Mouse (Mus musculus) left cerebral cortex, adult 8-10 months (tissue): ENCODE measurements at regions not wholly inside any gene's neighbourhood (a gene's known extent, or its start where the extent isn't known, plus 50 kb on each side); places are given as distances from the start of the nearest gene placed in this dataset.

Source experiments
- DNase-seq, 2 experiments: peaks; one replicate each; pipeline ENCODE4 v3.0.0; 2022; ENCODE audit warnings: low spot score in 2 of 2

- no peak for DNase-seq
Observed at GRCm38 (mm10) chr10:46905337-46905736, 1327.7 kb downstream of the Hace1 start.

GRCm38 (mm10) chr10:46922527-46923200, 1345.0 kb downstream of the Hace1 start:
- no peak for DNase-seq

- no peak for DNase-seq
Observed at GRCm38 (mm10) chr10:46934311-46934710, 1356.7 kb downstream of the Hace1 start.

GRCm38 (mm10) chr10:46936248-46936970, 1358.8 kb downstream of the Hace1 start:
- DNase-seq: no peak

GRCm38 (mm10) chr10:46939338-46939737, 1361.7 kb downstream of the Hace1 start:
- DNase-seq: no peak

- no peak for DNase-seq
Observed at GRCm38 (mm10) chr10:46939819-46940218, 1362.2 kb downstream of the Hace1 start.

- no peak for DNase-seq
Observed at GRCm38 (mm10) chr10:46952940-46953339, 1375.3 kb downstream of the Hace1 start.

- no peak for DNase-seq
Observed at GRCm38 (mm10) chr10:46954701-46955100, 1377.1 kb downstream of the Hace1 start.

GRCm38 (mm10) chr10:46980410-46980809, 1402.8 kb downstream of the Hace1 start:
- no peak for DNase-seq

GRCm38 (mm10) chr10:46999701-47000100, 1422.1 kb downstream of the Hace1 start:
- DNase-seq: no peak

GRCm38 (mm10) chr10:47028765-47029164, 1451.1 kb downstream of the Hace1 start:
- no peak for DNase-seq

GRCm38 (mm10) chr10:47054672-47055071, 1477.0 kb downstream of the Hace1 start:
- DNase-seq: no peak

- peak; percentile 1 to 31 for DNase-seq
Observed at GRCm38 (mm10) chr10:47102551-47102950, 1524.9 kb downstream of the Hace1 start.
